Mouse (Mus musculus) embryo, embryonic 11.5 days (tissue): Measurements from ENCODE around the gene Myrip.

Experiments
- DNase-seq: peaks from one replicate; pipeline ENCODE4 v3.0.0-alpha.2; 2012; ENCODE audit warnings: low read depth, low spot score

Myrip gene

GRCm38 (mm10) chr9:120521161-120521560 is 219.8 kb downstream of the Myrip start:
- no peak for DNase-seq
